Mouse (Mus musculus) mature B cell (primary cell): ENCODE results near the gene Sh3d21.
"Not testable (repeated sequence)": the region's sequence is repeated elsewhere in the genome, so short reads cannot be mapped to it uniquely, and the experiment has no call there.

Source experiments
- in situ Hi-C: fragments of 300-500 bp; cut with MboI; formaldehyde crosslinking; loops from 2 replicates; pipeline ENCODE4 v1.14.3; 2019

The Sh3d21 gene

GRCm38 (mm10) chr4:126168851-126169250, 5.6 kb upstream of the Sh3d21 start:
- in situ Hi-C loops: no loop called here

DNA sequence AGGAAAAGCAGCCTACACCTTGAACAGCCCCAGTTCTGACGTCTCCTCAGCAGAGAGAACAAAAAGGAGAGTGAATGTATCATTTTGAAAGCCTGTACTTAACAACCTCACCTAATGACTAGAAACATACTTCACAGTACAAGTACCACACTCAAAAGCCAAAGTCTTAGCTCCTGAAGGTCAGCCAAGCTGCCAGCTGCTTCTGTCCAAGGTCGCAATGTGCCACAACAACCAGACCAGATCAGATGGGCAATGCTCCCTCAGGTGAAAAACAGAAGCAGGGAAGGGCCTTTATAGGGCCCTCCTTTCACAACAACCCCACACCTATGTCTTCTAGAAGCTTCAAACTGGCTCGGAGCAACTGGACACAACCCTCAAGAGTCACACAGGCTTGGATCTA, 2.8 kb upstream of the Sh3d21 start:
- in situ Hi-C loops: no loop called here

GRCm38 (mm10) chr4:126165092-126165491, 1.8 kb upstream of the Sh3d21 start:
- in situ Hi-C loops: not testable (repeated sequence)

DNA sequence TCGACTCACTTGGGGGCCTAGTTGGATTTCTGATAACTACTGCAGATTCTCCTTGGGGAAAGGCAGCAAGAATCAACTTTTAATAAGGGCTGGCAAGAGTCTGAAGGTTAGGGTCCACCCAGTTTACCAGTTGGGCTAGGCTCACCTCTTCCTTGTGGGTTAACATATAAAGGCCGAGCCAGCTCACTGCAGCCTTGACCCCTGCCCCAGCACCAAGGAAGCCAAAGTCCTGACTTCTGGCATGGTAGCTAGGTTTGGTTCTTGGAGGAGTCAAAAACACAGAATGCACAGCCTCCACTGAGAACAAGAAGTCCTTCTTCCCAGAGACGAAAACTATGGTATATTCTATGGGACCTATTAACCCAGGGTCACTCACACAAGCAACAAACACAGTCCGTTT, 394 bp upstream of the Sh3d21 start:
- in situ Hi-C loops: no loop called here

DNA sequence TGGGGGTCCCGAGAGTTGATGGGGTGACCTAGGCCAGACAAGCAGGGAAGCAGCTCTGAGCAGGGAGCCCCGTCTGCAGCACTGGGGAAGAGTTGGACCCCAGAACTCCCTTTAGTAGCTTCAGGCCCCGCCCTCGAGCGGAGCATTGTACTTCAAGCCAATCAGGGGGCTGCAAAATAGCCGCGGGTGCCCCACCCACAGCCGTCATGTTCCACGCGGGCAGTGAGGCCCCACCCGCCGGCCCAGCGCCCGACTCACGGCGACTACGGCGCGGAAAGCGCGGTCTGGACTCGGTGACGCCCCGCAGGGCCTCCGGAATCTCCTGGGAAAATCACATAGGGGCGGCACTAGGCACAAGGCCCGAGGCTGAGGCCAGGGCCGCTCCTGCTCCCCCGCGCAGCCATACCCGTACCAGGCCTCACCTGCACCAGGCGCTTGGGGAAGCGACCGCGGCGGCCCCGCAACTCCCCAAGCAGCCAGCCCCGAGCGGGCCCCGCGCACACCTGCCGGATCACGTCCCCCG, 686 bp downstream of the Sh3d21 start:
- in situ Hi-C loops: no loop called here

- in situ Hi-C loops: no loop called here
Observed at GRCm38 (mm10) chr4:126161986-126162385, 1.3 kb downstream of the Sh3d21 start.

DNA sequence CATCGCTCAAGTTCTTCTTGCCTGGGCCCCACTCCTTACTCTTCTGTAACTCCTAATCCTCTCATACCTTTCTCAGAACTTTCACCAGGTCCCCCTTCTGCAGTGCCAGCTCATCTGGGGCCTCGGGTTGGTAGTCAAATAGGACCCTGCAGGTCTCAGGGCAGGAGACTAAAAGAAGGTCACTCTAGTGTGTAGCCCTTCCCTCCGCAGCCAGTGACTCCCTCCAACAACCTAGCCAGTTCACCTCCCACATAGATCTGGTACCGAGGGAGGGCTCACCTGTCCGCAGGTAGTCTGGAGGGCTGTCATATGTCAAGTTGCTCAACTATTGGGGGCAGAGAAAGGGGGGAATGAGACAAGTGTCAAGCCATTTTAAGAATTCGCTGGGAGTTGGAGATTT, 1.8 kb downstream of the Sh3d21 start:
- in situ Hi-C loops: no loop called here

GRCm38 (mm10) chr4:126160981-126161380, 2.3 kb downstream of the Sh3d21 start:
- in situ Hi-C loops: no loop called here

DNA sequence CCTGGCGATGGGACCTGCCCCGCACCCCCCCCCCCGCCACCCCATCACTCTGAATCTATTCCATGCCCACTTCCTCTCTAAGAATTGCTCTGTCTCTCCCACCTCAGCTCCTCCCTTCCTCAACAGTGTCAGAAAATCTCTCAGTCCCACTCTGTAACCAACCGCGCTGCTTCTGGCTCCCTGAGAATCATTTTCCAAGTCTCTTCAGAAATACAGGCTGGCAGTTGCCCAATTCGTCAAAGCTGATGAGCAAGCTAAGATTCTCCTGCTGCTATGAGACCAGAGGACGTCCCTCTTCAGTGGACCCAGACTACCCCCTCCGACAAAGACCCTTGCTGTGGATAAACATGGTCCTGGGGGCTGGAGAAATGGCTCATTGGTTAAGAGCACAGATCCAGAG, 3.8 kb downstream of the Sh3d21 start:
- in situ Hi-C loops: no loop called here

GRCm38 (mm10) chr4:126157562-126157961, 5.7 kb downstream of the Sh3d21 start:
- in situ Hi-C loops: no loop called here

- in situ Hi-C loops: no loop called here
Observed at GRCm38 (mm10) chr4:126156617-126157016, 6.7 kb downstream of the Sh3d21 start.

DNA sequence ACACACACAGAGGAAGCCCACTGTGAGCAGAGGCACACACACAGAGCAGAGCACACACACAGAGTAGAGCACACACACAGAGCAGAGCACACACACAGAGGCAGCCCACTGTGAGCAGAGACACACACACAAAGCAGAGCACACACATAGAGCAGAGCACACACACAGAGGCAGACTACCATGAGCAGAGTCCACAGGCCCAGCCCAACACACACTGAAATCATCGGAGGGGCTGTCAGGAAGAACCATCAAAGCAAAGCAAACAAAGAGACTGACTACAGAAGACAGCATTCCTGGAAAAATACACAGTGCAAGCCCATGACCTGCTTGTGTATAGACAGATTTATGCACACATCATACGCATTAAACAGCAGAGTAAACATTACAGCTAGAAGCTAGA, 7.4 kb downstream of the Sh3d21 start:
- in situ Hi-C loops: no loop called here

GRCm38 (mm10) chr4:126155183-126155582, 8.1 kb downstream of the Sh3d21 start:
- in situ Hi-C loops: no loop called here

DNA sequence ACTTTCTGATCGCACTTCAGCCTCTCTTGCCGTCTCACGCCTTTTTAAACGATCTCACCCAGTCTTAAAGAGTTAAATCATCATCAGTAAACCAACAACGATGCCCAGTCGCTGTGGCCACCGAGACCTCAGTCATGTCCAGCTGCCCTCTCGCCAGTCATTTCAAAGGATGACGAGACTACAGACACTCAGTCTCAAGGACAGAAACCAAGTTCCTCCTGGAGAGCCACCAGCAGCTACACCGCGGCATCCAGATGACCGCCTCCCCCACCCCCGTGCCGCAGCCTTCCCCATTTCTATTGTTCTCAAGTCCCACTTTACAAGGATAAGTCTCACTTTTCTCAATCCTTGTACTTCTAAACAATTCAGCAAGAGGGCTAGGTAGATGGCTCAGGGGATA, 10.4 kb downstream of the Sh3d21 start:
- in situ Hi-C loops: no loop called here

DNA sequence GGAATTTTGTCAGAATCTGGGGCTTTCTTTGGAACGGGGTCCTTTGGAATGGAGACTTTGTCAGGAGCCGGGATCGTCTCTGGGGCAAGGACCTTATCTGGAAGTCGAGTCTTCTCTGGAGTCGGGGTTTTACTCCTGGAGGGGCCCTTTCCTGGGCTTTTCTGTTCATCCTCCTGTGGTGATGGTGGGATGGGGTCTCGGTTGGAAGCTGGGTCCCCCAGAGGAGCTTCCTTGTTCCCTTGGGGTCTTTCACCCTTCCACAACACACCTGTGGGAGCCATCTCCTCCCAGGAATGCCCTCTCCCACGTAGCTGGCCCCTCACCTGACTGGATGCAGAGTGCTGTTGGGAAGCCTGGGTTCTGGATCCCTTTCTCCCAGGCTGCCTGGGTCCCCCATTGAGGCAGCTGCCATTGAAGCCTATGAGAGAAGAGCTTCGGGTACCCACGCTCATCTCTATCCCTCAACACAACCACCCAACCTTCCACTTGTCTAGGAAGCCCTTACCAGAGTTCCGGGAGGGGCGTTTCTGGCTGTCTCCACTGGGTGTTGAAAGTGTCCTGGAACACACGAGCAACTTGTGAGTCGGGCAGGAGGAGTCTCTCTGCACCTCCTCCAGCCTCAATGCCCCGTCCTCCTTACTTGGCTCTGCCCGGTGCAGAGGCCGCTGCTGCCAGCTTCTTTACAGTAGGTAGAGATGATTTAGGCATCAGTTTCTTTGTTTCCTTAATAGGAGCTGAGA, 11.4 kb downstream of the Sh3d21 start:
- in situ Hi-C loops: no loop called here

DNA sequence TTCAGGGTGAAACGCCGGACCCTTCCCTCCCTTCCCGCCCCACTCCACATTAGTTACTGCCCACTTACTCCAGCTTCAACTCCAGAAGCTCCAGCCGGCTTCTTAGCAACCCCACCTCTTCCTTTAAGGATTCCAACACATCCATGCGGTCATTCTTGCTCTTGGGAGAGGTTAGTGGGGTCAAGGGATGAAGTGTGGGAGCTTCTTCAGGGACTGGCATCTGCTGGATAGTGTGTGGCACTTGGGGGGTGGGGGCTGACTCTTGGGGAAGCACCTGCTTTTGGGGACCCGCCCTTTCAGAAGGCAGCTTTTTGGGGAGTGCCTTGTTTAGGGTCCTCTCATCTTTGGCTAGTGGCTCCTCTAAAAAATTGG, 12.4 kb downstream of the Sh3d21 start:
- in situ Hi-C loops: no loop called here

- in situ Hi-C loops: no loop called here
Observed at GRCm38 (mm10) chr4:126150297-126150948, 12.9 kb downstream of the Sh3d21 start.

GRCm38 (mm10) chr4:126149798-126150197, 13.5 kb downstream of the Sh3d21 start:
- in situ Hi-C loops: no loop called here

DNA sequence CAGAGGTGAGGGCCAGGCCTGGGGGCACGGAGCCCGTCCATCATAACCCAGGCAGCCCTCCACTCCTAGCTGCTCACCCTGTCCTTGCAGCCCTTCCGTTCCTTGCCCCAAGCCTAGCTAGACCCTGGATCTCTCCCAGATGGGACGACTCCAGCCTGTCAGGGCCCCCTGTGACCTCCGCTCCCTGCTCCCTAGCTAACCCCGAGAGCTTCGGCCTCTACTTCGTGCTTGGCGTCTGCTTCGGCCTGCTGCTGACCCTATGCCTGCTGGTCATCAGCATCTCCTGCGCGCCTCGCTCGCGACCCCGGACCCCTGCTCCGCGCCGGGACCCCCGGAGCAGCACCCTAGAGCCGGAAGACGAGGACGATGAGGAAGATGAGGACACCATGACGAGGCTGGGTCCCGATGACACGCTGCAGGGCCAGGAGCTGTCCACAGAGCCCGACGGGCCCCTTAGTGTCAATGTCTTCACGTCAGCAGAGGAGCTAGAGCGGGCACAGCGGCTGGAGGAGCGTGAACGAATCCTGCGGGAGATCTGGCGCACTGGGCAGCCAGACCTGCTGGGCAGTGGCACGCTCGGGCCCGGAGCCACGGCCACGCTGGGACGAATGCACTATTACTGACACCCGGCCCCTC, 14.1 kb downstream of the Sh3d21 start:
- in situ Hi-C loops: no loop called here

DNA sequence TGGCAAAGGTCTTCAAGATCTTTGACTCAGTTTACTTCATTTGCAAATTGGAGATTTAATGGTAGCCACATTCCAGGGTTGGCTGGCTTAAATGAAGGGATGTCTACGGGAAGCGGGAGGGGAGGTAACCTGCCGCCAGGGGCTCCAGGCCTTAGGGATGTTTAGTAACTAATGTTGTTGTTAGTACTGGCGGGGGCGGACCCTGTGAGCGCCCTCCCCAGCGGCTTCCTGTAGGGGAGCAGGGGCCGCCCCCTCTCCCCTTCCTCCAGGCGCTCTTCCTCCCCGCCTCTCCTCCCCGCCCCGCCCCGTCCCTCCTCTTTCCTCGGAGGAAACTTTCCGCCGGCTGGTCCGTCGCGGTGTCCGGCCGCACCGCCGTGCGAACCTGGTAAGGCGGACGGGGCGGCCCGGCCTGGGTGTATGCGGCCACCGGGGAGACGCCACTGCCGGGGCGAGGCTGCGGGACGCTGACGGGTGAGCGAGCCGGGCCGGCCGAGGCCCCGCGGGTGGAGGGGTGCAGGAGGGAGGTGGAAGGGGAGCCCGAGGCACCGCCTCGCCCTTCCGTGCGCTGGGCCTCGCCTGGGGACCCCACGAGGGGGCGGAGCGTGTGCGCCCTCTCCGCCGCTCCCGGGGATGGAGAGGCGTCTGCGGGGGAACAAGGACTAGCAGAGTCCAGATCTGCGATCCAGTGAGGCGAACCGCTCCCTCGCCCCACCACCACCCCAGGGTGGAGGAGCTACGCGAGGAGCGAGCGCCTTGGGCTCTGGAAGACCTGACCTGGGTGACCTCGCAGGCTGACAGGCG, 14.9 kb downstream of the Sh3d21 start:
- in situ Hi-C loops: no loop called here

DNA sequence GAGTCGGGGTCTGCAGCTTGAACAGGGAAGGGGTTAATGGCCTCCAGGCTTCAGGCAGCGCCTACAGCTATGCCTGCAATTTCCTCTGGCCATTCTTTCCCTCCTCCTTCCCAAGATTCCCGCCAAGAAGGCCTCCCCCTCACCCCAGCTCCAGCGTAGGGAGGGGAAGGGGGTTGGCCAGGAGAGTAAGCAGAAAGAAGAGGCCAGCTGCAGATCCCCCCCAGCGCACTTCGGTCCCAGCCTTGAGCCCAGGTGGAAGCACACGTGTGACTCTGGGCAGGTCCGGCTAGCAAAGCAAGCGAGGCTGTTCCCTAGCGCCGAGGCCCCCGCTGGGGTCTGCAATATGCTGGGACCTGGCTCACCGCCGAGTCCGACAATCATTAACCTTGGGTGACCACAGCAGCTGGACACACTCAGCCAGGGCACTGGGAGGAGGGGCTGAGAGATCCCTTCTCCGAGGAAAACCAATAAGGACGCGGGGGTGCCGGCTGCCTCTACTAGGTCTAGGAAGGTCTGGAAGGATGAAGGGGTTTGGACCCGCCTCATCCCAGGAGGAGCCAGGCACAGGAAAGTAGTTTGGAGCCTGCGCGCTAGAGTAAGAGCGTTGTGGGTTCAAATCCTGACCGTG, 15.6 kb downstream of the Sh3d21 start, which contains the start of gene Eva1b:
Gene Eva1b (plus strand): TSS at position 212 of the 628 bp plus-strand sequence.
- in situ Hi-C loops: no loop called here
